Mouse (Mus musculus): ENCODE measurements around the gene Map4k5.

DNA sequence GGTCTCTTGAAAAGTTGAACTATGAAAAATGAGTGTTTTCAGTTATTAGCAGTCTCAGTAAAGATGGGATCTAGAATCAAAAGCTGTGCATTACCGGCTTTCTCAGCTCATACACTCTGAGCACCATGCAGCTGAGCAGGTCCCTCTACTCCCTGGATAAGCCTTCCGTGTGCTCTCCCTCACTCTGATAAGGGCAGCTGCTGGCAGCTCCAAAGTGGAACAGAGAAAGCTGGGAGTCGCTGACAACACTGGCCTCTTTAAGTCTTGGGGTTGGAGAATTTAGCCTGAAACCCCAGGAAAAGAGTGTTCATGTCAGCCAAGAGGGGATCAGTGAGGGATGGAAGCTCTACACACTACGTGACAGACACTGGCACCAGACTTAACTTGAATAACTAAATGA is 34.2 kb downstream of the Map4k5 start:
- TF ChIP-seq CTCF (IDR thresholded peaks at IDR 0.05; ENCODE audit: control insufficient read depth, insufficient read depth, insufficient replicate concordance, low read depth, low read length): no peak
- TF ChIP-seq POLR2A (IDR thresholded peaks at IDR 0.05; ENCODE audit: control insufficient read depth, low read depth, low read length): no peak
